Mouse (Mus musculus) left cerebral cortex, adult 18-20 months (tissue): ENCODE measurements around the gene Gm4187. TPM values are rescaled to one million over a fixed set of nuclear protein-coding genes. Genes with fewer than 3 reads are reported as not detected.
"Not testable (repeated sequence)": the region's sequence is repeated elsewhere in the genome, so short reads cannot be mapped to it uniquely, and the experiment has no call there.

Source experiments
- DNase-seq, 2 experiments: peaks; one replicate each; pipeline ENCODE4 v3.0.0; 2021 to 2022; ENCODE audit warnings: low spot score in 2 of 2, mixed read lengths in 1 of 2
- long read RNA-seq, 2 experiments: library from polyadenylated mRNA; stranded (forward); transcript quantifications; one replicate each; pipeline ENCODE4 v2.0.0; 2021
- total RNA-seq, 2 experiments: library from RNA; stranded (reverse); gene quantifications; 2 replicates each; pipeline ENCODE4 v1.2.3; 2021

Gm4187 gene
- not detected for total RNA-seq
- long read RNA-seq, experiment 1: 0 reads
- long read RNA-seq, experiment 2: 0 reads

- DNase-seq: not testable (repeated sequence)
Measured at GRCm38 (mm10) chr7:22329617-22330016, at the start of gene Gm4187. Gm4187 (minus strand) TSS chr7:22329717.

GRCm38 (mm10) chr7:22370939-22371338 lies 41.4 kb upstream of the Gm4187 start, which contains the start of gene Gm8660:
Gm8660 (minus strand) TSS chr7:22371039.
- DNase-seq: not testable (repeated sequence)

Other genes starting within 250 kb of the Gm4187 start
- not detected for gene Gm16451, start 211.5 kb downstream of the Gm4187 start, total RNA-seq
- not detected for gene Gm10666, start 195.0 kb downstream of the Gm4187 start, total RNA-seq
- gene Vmn1r142, start 165.7 kb downstream of the Gm4187 start, total RNA-seq: not detected
- not detected for gene Vmn1r143, start 140.3 kb downstream of the Gm4187 start, total RNA-seq
- gene Gm8653, start 128.5 kb downstream of the Gm4187 start, total RNA-seq: not detected
- gene Gm8453, start 100.2 kb downstream of the Gm4187 start, total RNA-seq: not detected
- not detected for gene Gm8660, start 41.3 kb upstream of the Gm4187 start, total RNA-seq
- not detected for gene Vmn1r148, start 83.9 kb upstream of the Gm4187 start, total RNA-seq
- not detected for gene Vmn1r149, start 108.5 kb upstream of the Gm4187 start, total RNA-seq
- gene Gm10665, start 134.4 kb upstream of the Gm4187 start, total RNA-seq: not detected
- not detected for gene Vmn1r151, start 170.0 kb upstream of the Gm4187 start, total RNA-seq
- gene Vmn1r152, start 193.2 kb upstream of the Gm4187 start, total RNA-seq: not detected
- not detected for gene Gm8677, start 205.2 kb upstream of the Gm4187 start, total RNA-seq
- gene Gm4201, start 235.6 kb upstream of the Gm4187 start, total RNA-seq: not detected